Mouse (Mus musculus): ENCODE measurements around the gene Abhd6.

The Abhd6 gene

DNA sequence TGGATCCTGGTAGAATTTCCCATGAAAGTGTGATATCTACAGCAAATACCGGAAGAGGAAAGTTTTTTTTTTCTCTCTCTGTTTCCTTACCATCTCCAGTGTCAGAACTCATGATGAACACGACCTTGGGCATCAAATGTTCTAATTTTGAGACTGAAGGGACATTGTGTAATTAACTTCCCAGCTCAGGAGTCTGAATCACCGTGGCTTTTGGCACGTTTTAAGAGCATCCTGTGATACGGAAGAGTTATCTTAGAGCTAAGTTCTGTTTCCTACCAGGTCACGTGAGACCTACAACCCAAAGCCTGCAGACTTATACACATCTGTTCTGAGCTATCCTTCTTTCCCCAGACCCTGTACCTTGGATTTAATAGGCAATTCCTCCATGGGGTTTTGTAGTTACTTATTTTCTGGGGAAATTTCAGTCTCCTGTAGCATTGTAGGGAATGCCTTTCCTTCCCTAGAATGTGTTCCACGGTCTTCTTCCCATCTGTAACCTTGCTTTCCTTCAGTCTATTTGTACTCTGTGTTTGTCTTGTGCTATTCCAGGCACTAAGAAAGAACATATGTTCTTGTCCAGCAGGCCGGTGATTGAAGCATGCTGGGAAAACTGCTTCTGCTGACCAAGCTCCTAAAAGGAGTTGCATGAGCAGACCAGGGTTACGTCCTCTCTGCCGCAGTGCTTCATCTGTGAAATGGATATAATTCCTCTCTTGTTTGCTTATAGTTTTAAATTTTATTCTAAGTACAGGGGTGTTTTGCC is 24.2 kb downstream of the Abhd6 start:
- DNase-seq (ENCODE audit: extremely low read depth, insufficient read length, low spot score), result no peak

GRCm38 (mm10) chr14:8028086-8028485 is 25.4 kb downstream of the Abhd6 start:
- no peak for DNase-seq (ENCODE audit: extremely low read depth, insufficient read length, low spot score)

DNA sequence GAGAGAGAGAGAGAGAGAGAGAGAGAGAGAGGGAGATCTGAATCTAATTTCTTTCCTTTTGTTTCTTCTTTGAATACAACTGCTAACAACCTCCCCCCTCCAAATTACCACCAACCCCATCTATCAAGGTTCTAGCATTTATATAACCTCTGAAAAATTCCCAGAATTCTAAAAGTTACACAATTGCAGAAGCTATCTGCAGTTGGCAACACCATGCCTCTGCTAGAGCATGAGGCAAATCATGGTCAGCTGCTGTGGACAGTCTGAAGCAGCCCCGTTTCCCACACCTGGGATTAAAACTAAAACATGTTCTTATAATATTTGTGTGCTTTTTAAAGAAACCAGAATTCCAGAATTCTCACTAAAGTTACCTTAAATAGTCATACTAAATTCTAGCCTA is 27.1 kb downstream of the Abhd6 start:
- no peak for DNase-seq (ENCODE audit: extremely low read depth, insufficient read length, low spot score)

- DNase-seq (ENCODE audit: extremely low read depth, insufficient read length, low spot score), result no peak
These were observed 27.8 kb downstream of the Abhd6 start for GRCm38 (mm10) chr14:8030535-8030934.

GRCm38 (mm10) chr14:8032087-8032944 is 29.6 kb downstream of the Abhd6 start:
- no peak for DNase-seq (ENCODE audit: extremely low read depth, insufficient read length, low spot score)

GRCm38 (mm10) chr14:8034561-8034960 is 31.9 kb downstream of the Abhd6 start:
- DNase-seq (ENCODE audit: extremely low read depth, insufficient read length, low spot score), result no peak

- no peak for DNase-seq (ENCODE audit: extremely low read depth, insufficient read length, low spot score)
These were observed 33.2 kb downstream of the Abhd6 start for GRCm38 (mm10) chr14:8035951-8036350.

GRCm38 (mm10) chr14:8036406-8036805 is 33.7 kb downstream of the Abhd6 start:
- no peak for DNase-seq (ENCODE audit: extremely low read depth, insufficient read length, low spot score)

- no peak for DNase-seq (ENCODE audit: extremely low read depth, insufficient read length, low spot score)
These were observed 35.4 kb downstream of the Abhd6 start for GRCm38 (mm10) chr14:8038150-8038549.

DNA sequence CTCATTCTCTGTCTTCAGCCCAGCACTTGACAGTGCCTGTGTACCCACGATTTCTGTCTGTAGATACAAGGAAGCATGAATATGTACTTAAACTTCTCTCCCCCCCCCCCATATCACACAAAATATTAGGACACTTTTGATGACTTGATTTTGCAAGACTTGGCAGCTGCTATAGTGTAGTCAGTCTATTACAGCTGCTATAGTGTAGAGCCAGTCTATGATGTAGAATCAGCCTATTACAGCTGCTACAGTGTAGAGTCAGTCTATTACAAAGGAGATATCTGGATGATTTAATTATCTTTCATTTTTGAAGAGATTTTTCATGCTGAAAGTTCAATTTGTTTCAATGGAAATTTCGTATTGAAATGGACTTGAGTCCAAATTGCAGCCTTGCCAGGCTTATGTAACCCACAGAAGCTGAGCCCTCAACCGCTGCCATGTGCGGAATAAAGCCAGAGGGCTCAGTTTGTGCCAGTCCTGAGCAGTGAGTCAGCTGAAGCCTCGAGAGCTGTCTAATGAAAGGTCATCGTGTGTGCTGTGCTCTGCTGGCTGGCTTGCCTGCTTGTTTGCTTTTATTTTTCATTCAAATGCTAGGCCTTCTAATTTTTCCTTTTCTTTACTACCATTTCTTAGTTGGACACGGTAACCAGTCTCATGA is 36.2 kb downstream of the Abhd6 start:
- peak; percentile 33 for DNase-seq (ENCODE audit: extremely low read depth, insufficient read length, low spot score)

GRCm38 (mm10) chr14:8040179-8040578 is 37.5 kb downstream of the Abhd6 start:
- no peak for DNase-seq (ENCODE audit: extremely low read depth, insufficient read length, low spot score)

DNA sequence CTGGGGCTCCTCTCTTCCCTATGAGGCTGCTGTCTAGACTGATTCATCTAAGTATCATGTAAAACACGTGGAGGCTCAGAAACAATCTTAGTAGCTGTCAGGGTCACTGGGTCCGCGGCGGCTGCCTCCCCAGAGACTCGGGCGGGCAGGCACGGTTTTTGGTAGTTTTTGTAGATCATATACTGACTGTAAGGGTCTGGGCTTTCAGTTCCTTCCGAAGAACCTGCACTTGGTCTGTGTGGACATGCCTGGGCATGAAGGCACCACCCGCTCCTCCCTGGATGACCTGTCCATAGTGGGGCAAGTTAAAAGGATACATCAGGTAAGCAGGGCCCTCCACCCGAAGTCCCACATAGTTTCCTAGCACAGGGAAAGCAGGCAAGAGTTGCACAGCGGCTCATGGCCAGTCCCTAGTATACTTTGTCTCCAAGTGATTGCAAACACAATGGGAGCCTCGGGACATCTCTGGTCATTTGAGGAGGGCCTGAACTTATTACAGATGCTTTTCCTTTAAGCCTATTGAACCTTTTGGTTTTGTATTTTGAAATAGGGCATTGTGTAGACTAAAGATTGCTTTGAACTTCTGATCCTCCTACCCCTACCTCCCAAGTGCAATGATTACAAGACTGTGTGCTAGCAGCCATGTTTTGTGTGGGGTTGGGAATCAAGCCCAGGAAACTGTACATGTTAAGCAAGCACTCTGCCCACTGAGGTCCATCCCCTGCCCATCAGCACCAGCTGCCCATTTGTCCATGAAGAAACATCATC is 38.4 kb downstream of the Abhd6 start:
- DNase-seq (ENCODE audit: extremely low read depth, insufficient read length, low spot score), result no peak

GRCm38 (mm10) chr14:8042120-8042519 is 39.4 kb downstream of the Abhd6 start:
- no peak for DNase-seq (ENCODE audit: extremely low read depth, insufficient read length, low spot score)

- no peak for DNase-seq (ENCODE audit: extremely low read depth, insufficient read length, low spot score)
These were observed 39.9 kb downstream of the Abhd6 start for GRCm38 (mm10) chr14:8042577-8042976.

DNA sequence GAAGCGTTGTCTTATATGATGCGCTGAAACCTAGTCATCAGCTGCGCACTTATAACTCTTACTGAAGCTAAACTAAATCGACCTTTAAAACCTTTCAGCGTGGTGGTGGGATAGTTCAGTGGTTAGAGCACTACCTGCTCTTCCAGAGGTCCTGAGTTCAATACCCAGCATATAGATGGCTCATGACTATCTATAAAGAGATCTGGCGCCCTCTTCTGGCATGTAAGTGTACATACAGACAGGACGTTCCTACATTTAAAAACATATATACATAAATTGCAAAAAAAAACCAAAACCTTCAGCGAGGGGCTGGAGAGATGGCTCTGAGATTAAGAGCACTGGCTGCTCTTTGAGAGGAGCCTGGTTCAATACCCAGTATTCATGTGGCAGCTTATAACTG is 41.6 kb downstream of the Abhd6 start:
- no peak for DNase-seq (ENCODE audit: extremely low read depth, insufficient read length, low spot score)

DNA sequence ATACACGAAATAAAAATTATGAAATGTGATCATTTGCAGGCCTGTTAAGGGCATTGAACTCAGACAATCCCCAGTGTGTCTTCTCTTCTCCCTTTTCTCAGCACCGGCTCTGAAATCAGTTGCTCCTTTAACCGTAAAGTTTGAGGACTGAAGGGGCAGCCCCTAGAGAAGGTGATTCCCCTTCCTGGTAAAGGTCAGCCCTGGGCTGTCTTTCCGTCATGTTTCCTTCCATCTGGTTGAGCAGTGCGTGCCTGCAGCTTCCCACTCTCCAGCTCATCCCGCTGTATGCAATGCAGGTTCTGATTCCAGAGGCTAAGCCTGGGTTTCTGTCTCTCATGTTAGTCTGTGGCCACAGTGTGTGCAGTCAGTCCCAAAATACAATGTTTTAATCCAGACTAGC is 42.1 kb downstream of the Abhd6 start:
- no peak for DNase-seq (ENCODE audit: extremely low read depth, insufficient read length, low spot score)

- DNase-seq (ENCODE audit: extremely low read depth, insufficient read length, low spot score), result no peak
These were observed 42.6 kb downstream of the Abhd6 start for GRCm38 (mm10) chr14:8045187-8045846.

DNA sequence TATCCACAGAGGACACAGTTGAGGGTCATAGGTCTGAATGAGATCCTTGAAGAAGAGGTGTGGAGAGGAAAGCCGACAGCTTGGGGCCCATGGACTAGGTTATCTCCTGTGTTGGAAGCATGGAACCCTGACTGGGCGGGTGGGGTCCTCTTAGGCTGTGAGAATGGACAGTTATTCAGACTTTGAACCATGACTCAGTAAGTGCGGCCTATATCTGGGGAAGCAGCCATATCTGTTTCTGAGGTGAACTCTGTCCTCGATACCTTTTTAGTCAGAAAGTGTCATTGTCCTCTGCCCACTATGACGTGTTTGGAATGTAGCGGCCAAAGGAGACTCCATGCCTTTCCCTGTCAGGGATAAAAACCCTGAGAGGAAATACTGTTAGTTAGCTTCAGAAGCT is 44.1 kb downstream of the Abhd6 start:
- DNase-seq (ENCODE audit: extremely low read depth, insufficient read length, low spot score), result no peak

GRCm38 (mm10) chr14:8049334-8049733 is 46.6 kb downstream of the Abhd6 start:
- no peak for DNase-seq (ENCODE audit: extremely low read depth, insufficient read length, low spot score)

DNA sequence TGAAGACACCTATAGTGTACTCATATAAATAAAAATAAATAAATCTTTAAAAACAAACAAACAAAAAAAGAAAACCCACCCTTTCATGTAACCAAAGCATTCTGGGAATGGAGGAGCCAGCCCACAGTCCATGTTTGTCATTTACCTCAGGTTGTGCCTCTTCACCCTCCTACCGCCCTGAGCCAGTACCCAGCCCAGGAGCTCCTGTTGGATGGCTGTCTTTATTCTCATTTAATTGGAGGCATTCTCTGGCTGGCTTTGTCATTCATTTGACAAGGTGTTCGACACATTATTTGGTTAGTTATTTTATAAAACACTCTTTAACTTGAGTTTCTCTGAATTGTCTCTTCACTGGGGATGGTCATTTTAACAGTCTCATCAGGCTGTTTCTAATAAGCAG is 49.2 kb downstream of the Abhd6 start:
- no peak for DNase-seq (ENCODE audit: extremely low read depth, insufficient read length, low spot score)
